Mouse (Mus musculus) c-Kit-positive CD71-positive TER-119-positive erythroid progenitor cells, embryonic 14.5 days (primary cell): ENCODE data around the gene Metrn.
A peak's percentile ranks its signal among the peaks of the same experiment; 100 is the strongest.

Experiments
- DNase-seq: peaks from one replicate; pipeline ENCODE4 v3.0.0-alpha.2; 2013; ENCODE audit warnings: low spot score

Gene Metrn

DNA sequence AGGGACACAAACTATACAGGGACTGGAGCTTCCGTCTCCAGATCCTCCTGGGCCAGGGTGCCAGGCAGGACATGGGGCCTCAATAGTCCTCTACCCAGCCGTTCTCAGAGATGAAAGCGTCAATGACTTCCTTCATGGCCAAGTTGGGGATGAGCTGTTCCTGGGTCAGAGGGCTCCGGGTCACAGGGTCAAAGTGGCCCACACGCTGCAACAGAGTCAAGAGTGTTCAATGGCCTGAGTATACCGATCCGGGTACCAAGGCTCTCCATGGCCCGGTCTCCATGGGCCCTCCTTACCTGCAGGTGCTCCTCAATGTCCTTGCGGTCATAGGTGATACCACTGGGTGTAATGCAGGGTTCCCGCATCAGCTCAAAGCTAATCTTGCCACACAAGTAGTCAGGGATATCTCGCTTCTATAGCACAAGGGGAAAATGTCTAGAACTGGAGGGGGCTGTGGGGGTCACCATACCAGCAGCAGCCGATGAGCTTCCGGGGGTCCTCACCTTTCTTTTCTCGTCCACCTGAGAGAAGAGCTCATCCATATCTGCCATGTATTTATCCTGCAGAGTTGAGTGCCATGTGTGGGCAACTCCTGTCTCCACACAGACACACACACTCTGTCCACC lies 34.0 kb upstream of the Metrn start:
- no peak for DNase-seq

GRCm38 (mm10) chr17:25830200-25830753 lies 33.3 kb upstream of the Metrn start:
- no peak for DNase-seq

GRCm38 (mm10) chr17:25829558-25830017 lies 32.7 kb upstream of the Metrn start:
- no peak for DNase-seq

DNA sequence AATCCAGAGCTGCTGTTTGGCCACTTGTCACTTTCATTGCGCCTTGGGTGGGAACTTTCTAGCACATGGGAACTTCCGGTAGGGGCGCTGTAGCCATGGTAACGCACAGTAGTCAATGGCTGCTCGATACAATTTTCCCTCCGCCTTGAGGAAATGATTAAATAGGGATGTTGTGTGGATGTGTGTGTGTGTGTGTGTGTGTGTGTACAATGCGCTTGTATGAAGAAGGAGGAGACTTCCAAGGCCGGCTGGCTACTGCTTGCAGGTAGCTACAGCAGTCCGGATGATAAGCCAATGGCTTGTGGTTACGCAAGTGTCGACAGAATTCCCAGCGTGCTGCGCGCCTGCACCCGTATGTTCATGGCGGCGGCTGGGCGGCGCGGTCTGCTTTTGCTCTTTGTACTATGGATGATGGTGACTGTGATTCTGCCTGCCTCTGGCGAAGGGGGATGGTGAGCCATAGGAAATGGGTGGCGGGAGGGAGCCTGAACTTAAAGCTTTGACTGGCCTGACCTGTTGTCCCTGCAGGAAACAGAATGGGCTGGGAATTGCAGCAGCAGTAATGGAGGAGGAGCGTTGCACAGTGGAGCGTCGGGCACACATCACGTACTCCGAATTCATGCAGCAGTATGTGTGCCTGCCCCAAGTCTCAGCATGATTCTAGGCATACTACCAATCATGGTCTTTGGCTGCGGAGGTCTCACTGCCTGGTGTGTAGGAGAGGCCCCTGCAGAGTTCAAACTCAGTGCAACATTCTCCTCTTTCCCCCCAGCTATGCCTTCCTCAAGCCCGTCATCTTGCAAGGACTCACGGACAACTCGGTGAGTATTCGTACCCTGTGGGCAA lies 32.0 kb upstream of the Metrn start, which contains the start of gene Jmjd8:
Gene Jmjd8 (plus strand): TSS at position 156 of the 846 bp plus-strand sequence.
- DNase-seq = peak; percentile 71

GRCm38 (mm10) chr17:25828223-25828594 lies 31.3 kb upstream of the Metrn start:
- DNase-seq = no peak

GRCm38 (mm10) chr17:25827546-25828222 lies 30.7 kb upstream of the Metrn start:
- no peak for DNase-seq

DNA sequence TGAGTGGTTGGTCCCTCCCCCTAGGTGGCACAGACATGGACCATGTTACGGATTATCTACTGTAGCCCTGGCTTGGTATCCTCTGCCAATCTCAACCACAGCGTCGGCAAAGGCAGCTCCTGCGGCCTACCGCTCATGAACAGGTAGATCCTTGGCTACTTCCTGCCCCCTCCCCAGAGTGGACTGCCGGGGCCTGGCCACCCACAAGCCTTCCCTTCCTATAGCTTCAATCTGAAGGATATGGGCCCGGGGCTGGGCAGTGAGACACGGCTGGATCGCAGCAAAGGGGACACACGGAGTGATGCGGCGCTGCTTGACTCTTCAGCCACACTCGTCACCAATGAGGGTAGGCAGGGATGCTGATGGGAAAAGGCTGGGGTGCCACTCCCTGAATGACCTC lies 30.1 kb upstream of the Metrn start:
- no peak for DNase-seq

DNA sequence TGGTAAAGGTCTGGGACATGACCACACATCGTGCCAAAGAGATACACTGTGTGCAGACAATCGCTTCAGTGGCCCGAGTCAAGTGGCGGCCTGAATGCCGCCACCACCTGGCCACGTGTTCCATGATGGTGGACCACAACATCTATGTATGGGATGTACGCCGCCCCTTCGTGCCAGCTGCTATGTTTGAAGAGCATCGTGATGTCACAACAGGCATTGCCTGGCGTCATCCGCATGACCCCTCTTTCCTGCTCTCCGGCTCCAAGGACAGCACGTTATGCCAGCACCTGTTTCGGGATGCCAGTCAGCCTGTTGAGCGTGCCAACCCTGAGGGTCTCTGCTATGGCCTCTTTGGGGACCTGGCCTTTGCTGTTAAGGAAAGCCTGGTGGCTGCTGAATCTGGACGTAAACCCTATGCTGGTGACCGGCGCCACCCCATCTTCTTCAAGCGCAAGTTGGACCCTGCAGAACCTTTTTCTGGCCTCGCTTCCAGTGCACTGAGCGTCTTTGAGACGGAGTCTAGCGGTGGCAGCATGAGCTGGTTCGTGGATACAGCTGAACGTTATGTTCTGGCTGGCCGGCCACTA lies 29.1 kb upstream of the Metrn start:
- no peak for DNase-seq

- no peak for DNase-seq
Observed at GRCm38 (mm10) chr17:25825311-25825710, 28.4 kb upstream of the Metrn start.

- DNase-seq = no peak
Observed at GRCm38 (mm10) chr17:25824362-25825142, 27.6 kb upstream of the Metrn start.

DNA sequence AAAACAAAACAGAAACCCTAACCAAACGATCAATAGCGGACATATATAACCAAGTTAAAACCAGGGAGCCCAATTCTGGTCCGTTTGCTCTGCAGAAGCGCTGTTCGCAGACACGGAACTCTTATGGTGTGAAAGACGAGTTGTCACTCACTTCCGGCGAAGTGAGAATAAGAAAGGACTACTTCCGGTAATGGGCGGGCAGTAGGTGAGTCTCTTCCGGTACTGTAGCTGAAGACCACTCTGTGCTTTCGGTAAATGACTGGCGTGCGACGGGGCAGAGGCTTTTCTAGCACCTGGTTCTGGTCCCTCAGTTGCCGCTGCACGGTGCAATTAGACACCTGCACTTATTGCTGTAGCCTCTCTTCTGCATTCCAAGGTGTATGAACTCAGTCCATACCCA lies 26.5 kb upstream of the Metrn start, which contains the start of gene Wdr24:
Gene Wdr24 (plus strand): TSS at position 176 of the 400 bp plus-strand sequence.
- DNase-seq = peak; percentile 85

- no peak for DNase-seq
Observed at GRCm38 (mm10) chr17:25818851-25819780, 22.2 kb upstream of the Metrn start.

- no peak for DNase-seq
Observed at GRCm38 (mm10) chr17:25817662-25818061, 20.7 kb upstream of the Metrn start.

DNA sequence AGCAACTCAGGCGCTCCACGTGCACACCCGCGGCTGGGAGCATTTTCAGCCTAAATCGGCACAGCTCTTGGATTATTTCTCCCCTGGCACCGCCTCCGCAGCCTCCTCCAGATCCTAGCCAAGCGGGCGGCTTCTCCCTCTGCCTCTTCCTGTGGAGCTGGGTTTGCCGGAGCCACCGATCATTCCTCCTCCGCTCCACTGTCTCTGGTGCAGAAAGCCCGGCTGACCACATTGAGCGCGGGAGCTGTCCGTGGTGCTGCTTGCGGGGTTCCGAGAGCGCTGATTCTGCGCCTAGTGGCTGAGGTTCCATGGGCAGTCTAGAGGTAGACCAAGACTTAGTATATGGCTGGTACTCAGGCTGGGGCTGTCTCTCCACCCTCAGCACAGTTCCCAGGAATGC lies 16.5 kb upstream of the Metrn start:
- DNase-seq = peak; percentile 64

DNA sequence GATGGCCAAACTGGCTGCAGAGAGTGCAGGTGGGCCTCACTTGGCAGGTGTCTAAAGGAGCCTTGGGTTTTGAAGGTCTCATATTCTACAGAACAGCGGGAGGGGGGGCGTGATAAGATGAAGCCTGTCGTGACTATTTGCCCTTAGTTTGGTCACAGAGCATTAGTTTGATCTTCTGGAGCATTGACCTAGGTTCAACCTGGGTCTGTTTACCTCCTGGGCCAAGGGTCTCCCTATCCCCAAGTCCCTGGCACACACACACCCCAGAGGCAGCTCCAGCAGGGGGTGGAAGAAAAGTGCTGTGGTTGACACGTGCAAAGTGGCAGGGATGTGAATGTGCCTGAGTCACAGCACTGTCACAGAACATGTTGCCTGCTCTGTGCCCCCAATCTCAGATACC lies 14.0 kb upstream of the Metrn start:
- DNase-seq = no peak

DNA sequence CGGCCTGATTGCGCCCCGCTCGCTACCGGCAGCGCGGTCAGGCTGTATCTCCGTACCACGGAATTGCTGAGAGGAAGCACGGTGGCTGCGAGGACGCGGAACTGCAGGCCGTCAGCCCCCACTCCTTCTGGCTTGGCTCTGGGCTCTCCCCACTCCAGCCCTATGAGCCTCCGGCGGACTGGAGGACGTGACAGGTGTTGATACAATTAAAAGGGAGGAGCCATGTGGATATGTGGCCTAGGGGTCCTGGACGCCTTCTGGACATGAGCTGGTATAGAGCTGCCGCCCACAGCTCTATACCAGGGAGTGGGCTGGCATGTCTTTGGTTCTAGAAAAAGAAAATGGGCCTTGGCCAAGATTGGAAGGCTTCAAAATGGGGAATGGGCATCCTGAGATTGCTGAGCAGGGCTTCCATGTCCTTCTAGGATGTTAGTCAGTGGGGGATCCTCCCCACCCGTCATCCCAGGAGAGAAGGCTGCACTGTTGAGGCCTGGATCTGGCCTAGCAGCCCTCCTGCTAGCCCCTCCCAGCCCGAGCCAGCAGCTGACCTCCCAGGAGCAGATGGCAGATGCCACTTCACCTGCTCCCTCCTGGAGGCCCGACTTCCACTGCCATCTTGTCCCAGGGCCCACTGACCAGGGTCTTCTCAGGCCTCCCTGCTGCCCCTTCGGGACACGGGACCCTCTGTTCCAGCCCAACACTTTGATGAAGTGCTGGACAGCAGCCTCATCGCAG lies 12.8 kb upstream of the Metrn start:
- no peak for DNase-seq

- DNase-seq = no peak
Observed at GRCm38 (mm10) chr17:25808789-25809605, 12.1 kb upstream of the Metrn start, which contains the start of gene Fbxl16. Fbxl16 (plus strand) TSS chr17:25809085.

- DNase-seq = no peak
Observed at GRCm38 (mm10) chr17:25808028-25808427, 11.1 kb upstream of the Metrn start.
